Mouse (Mus musculus) large intestine, adult 2 months (tissue): Measurements from ENCODE around the gene Tctex1d1. TPM values are rescaled to one million over a fixed set of nuclear protein-coding genes. Genes with fewer than 3 reads are reported as not detected.

Experiments
- DNase-seq: peaks from one replicate; pipeline ENCODE4 v3.0.0-alpha.2; 2012; ENCODE audit warnings: low read depth, low spot score
- WGBS: fragments of 180-500 bp; shearing (Covaris S2); methylation state at CpG from one replicate; pipeline ENCODE4 v1.1.7; 2018; 5-methylcytosine and 5-hydroxymethylcytosine counted together
- polyA plus RNA-seq: library from polyadenylated mRNA; depleted of rRNA; stranded (reverse); fragments of >200 nt; gene quantifications from 2 replicates; pipeline ENCODE4 v1.2.3, GENCODE M21; 2012

Gene Tctex1d1
- polyA plus RNA-seq, 1 experiment = not detected

GRCm38 (mm10) chr4:102986917-102987316, 8.5 kb downstream of the Tctex1d1 start:
- WGBS = 3% methylated on average over 2 of the region's 2 CpGs
- DNase-seq = peak; percentile 22

DNA sequence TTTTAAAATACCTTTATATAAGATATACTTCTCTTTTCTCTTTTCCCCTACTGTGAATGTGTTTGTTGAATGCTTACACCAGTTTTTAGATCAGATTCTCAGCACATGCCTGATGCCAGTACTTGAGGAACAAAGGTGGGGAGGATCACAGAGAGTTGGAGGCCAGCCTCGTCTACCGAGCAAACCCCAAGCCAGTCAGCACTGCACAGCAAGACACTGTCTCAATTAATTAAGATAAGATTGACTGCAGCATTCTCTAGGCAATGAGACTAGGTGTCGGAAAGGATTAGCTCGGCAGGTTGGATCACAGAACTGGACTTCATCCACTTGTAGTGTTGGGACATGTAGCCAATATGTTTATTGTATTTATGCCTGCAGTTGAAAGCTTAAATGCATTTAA, 8.9 kb downstream of the Tctex1d1 start:
- WGBS = 78% methylated on average over 4 of the region's 4 CpGs
- no peak for DNase-seq

DNA sequence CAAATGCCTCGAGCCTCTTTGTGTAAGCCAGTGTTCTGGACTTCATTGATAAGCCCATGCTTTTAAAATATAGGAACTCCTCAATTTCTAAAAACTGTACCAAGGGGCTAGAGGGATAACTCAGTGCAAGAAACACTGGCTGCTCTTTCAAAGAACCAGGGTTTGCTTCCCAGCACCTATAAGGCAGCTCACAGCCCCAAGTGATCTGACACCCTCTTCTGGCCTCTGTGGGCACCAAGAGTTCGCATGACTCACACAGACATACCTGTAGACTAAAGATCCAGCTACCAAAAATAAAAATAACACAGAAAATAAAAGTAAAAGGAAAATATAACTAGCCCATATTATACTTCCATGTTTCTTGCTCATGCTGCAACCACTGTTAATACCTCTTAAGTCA, 9.3 kb downstream of the Tctex1d1 start:
- 68% methylated on average over 2 of the region's 2 CpGs for WGBS
- DNase-seq = no peak

DNA sequence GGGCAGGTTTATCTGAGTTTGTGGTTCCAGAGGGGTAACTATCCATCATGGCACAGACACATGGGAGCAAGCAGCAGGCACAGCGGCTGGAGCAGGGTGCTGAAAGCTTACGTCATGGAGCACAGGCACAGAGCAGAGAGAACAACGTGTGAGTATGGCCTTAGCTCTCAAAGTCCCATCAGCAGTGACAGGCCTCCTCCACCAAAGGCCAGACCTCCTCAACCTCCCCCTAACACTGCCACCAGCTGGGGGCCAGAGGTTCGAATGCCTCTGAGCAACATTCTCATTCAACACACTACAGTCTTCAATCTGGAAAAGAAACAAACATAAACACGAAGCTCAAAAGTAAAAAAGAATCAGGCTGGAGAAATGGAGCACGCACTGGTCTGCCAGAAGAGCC, 10.1 kb downstream of the Tctex1d1 start:
- WGBS = 79% methylated on average over 6 of the region's 6 CpGs
- no peak for DNase-seq

DNA sequence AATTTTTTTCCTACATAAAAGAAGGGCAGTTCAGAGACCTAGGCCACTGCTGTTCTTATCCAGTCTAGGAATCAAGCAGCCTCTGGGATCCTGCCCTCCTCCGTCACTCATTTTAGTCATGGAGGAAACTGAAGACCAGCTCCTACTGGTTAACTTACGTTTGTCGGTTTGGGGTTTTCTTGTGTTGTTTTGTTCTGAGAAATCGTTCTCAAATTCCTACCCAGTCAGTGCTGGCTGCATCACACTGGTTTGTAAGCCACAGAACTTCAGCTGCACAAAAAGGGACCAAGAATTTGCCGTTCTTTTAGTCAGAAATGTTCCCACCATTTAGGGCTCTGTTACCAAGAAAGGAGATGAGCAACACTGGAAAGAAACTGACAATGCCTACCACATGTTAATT, 11.0 kb downstream of the Tctex1d1 start:
- WGBS = 83% methylated on average over 5 of the region's 5 CpGs
- DNase-seq = no peak

- 70% methylated on average over 4 of the region's 4 CpGs for WGBS
- DNase-seq = no peak
These were observed 11.6 kb downstream of the Tctex1d1 start for GRCm38 (mm10) chr4:102990016-102990415.

DNA sequence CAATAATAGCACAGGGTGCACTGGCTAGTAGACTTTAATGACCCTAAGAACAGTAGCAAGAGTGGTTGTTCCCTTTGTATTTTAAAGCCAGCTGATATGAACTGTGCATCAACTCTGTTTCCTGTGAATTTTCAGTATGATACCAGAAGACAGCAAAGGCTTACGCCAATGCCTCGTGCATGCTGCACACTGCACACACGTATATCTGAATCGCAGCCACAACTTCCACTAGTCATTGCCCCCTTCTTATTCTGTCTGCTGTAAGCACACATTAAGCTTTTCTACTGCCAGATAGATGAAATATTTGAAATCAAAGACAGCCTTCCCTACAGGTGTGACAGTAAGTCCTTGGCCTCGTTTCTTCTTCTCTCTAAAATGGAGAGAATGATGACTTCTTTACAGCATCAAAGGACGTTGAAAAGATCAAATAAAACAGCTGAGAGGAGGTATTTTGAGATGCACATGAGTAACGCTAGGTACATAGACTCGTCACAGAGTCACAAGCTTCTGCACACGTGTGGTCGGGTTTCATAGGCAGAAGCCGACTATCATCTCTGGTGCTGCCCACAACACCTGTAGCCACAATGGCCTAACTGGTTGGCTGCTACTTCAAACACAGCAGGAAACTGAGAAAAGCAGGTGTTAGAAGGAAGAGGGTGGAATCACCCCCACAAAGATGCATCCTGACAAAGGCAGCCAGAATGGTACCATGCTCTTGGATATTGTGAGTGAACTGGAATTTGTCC, 12.4 kb downstream of the Tctex1d1 start:
- DNase-seq = no peak
- WGBS = 76% methylated on average over 11 of the region's 11 CpGs

DNA sequence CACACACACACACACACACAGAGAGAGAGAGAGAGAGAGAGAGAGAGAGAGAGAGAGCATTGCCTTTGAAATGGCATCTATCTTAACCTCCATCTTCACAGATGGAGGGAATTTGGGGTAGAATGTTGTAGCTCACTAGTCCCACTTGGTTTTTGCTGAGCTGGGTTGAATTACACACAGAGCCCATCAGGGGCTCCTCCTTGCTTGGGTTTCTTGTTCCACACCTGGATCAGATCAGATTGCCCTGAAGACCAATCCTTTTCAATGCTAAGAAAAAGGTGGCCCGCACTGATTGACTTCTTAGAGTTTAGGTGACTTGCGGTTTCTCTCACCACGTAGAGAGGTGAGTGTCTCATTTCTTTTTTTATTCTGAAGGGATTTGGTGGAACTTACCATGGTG, 13.3 kb downstream of the Tctex1d1 start:
- DNase-seq = no peak
- WGBS = 81% methylated on average over 3 of the region's 3 CpGs

GRCm38 (mm10) chr4:103004681-103005080, 26.3 kb downstream of the Tctex1d1 start:
- WGBS = 90% methylated on average over 4 of the region's 4 CpGs
- DNase-seq = no peak

DNA sequence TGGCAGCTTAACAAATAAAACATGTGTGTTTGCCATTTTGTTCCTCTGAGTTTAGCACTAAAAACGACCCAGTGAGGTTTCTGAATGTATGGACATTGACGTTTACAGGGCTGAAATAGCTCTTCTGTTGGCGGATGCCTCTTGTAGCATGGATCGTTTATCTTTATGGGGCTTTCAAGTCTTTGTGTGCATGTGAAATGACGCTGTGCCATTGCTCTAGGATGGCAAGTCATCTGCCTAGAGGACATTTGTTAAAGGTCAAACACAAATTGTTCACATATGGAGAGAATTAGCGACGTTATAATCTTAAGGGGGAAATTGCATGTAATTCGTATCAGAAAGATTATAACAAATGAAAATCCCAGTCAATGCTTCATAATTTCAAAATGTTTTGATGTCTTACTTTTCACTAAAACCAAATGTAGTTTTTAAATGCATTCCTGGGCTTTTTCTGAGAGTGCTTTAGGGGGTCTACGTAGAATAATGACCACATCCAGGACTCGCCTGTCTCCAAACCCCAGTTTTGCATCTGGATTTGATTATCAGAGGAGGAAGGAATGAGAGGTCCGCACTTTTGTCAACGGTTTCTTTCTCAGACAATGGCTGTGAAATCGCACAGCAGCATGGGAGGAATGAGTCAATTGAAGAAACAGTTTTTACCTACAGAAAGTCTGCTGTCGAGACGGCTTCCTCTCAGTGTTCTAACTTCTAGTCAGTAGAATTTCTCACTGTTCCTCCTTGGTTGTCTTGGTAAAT, 27.0 kb downstream of the Tctex1d1 start:
- no peak for DNase-seq
- 59% methylated on average over 15 of the region's 15 CpGs for WGBS

DNA sequence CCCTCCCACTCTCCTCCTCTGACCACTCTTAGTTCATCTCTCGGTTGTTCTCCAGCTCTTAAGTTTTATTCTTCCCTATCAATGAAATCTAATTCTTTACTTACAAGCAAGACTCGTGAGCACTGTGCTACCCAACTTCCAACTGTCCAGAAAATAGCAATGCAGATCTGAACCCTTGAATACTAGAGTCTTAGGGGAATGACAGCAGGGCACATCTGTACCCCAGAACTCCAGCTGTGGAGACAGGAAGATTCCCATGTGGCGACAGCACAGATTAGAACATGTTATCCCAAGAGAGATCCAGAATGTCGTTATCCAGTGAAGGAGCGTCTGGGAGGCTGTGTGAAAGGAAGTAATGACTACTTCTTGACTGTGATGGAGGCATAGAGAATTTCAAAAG, 27.9 kb downstream of the Tctex1d1 start:
- DNase-seq = no peak
- WGBS = 83% methylated on average over 5 of the region's 5 CpGs

GRCm38 (mm10) chr4:103006943-103007418, 28.6 kb downstream of the Tctex1d1 start:
- 14% methylated on average over 4 of the region's 4 CpGs for WGBS
- DNase-seq = no peak

DNA sequence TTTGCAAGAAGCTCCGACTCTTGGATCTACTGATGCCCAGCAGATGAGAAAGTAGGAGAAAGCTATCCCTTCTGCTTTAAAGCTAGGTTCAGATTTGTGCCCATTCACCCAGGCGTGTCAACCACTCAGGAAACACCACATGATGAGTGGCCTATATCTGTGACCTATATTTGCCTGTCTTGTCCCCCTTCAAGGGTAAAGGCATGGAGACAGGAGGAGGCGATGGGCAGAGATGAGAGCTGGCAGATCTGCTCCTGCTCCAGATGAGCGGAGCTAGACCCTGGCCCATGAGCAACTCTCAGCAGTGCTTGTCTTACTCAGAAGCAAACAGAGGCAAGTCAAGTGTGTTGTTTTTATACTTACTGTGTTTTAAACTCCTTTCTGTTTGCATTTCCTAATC, 32.3 kb downstream of the Tctex1d1 start:
- WGBS = 88% methylated on average over 4 of the region's 4 CpGs
- DNase-seq = no peak

DNA sequence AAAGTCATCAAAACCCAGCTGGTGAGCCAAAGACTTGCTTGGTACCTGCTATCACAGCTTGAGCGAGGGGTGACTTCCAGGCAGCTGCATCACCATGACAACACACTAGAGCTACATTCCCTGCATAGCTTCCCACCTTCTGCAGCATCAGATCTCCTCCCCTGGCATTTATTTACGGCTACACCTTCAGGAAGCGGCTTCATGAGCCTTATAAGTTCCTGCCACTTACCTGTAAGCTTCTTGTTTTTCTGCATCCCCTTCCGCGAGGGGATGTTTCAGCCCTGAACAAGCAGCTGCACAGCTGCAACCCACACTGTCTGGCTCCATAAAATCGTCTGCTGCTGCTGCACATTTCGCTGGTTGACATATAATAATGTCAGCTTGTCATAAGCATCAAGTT, 33.4 kb downstream of the Tctex1d1 start:
- DNase-seq = no peak
- 37% methylated on average over 7 of the region's 7 CpGs for WGBS

GRCm38 (mm10) chr4:103013490-103013889, 35.1 kb downstream of the Tctex1d1 start:
- WGBS = 32% methylated on average over 4 of the region's 4 CpGs

GRCm38 (mm10) chr4:103026621-103027020, 48.2 kb downstream of the Tctex1d1 start, which contains the start of gene Insl5:
Gene Insl5 (minus strand): TSS chr4:103026842.
- DNase-seq = no peak
- WGBS = 32% methylated on average over 4 of the region's 4 CpGs

More at GRCm38 (mm10) chr4:103013490-103013889, 35.1 kb downstream of the Tctex1d1 start:
- no peak for DNase-seq

DNA sequence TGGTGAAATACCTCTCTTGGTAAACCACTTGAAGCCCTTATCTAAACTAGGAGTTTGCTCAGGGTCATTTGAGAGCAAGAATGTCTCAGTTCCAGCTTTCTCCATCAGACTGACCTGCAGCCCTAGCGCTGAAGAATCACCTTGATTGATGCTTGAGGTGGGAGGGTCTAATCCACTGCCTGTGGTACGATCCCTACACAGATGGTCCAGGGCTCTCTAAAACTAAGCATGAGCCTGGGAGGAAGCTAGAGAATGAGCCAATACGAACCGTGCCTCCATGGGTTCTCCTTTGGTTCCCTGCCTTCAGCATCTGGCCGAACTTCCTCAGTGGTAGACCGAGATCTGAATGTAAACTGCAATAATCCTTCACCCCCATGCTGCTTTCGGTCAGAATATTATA, 49.3 kb downstream of the Tctex1d1 start:
- no peak for DNase-seq
- WGBS = 54% methylated on average over 7 of the region's 7 CpGs

- no peak for DNase-seq
- 66% methylated on average over 13 of the region's 13 CpGs for WGBS
These were observed 50.0 kb downstream of the Tctex1d1 start for GRCm38 (mm10) chr4:103028177-103029088.

- 34% methylated on average over 14 of the region's 14 CpGs for WGBS
- no peak for DNase-seq
These were observed 60.9 kb downstream of the Tctex1d1 start for GRCm38 (mm10) chr4:103039103-103039837.
